Comparison of ENCODE assay signal across 8 mouse cellular contexts in genomic region chr10:117224102-117224990, GRCm38 (mm10). TPM values are rescaled to one million over a fixed set of nuclear protein-coding genes. Genes with fewer than 3 reads are reported as not detected.
DNase-seq lines count a peak whose midpoint lies in the region; ATAC-seq lines count a peak whose summit lies in the region.

Gene Yeats4 (minus strand): TSS chr10:117224507.

- no peaks in the 10 kb centered on the region for H3K9me3 ChIP-seq in hindbrain, embryonic 16.5 days (ENCODE audit: control insufficient read depth, low read length)

- H3K36me3 ChIP-seq in hindbrain, embryonic 16.5 days (ENCODE audit: control insufficient read depth, insufficient read depth, low read length): peaks cover 17% of the 10 kb centered on the region
- peaks cover 19% of the 10 kb centered on the region for H3K36me3 ChIP-seq in macrophage (ENCODE audit: inconsistent target)

- peak within 1 kb of the TSS; percentile 92 for H3K9ac ChIP-seq in hindbrain, embryonic 16.5 days (ENCODE audit: low read depth, low read length)

- H3K27me3 ChIP-seq in hindbrain, embryonic 16.5 days (replicated peaks; ENCODE audit: control insufficient read depth, insufficient read depth, low read length): no peaks in the 10 kb centered on the region

- WGBS in hindbrain, embryonic 16.5 days: 1% methylated on average over 59 of the region's 63 CpGs
- 2% methylated on average over 63 of the region's 63 CpGs for WGBS in macrophage (ENCODE audit: missing documents)

- DNase-seq in T-cell, adult 2 months (ENCODE audit: low spot score): peak; percentile 97
- DNase-seq in cerebellum, postnatal 36 days: peak; percentile 95 to 96
- DNase-seq in gastrocnemius, adult 18-20 months (ENCODE audit: low spot score): peak; percentile 93
- peak; percentile 92 to 94 for DNase-seq in left cerebral cortex, adult 18-20 months (ENCODE audit: low spot score in 2 of 2)
- peak; percentile 94 for DNase-seq in right cerebral cortex, adult 18-20 months
- peak; percentile 81 for DNase-seq in urinary bladder, postnatal 10 days (ENCODE audit: low spot score)

- peaks cover 10% of the 10 kb centered on the region for H3K4me1 ChIP-seq in hindbrain, embryonic 16.5 days (ENCODE audit: control insufficient read depth, insufficient read depth, low read depth, low read length)

- peak; percentile 96 for ATAC-seq in hindbrain, embryonic 16.5 days

- H3K27ac ChIP-seq in hindbrain, embryonic 16.5 days (ENCODE audit: low read depth, low read length): peak within 1 kb of the TSS; percentile 100
- H3K27ac ChIP-seq in macrophage: peak within 1 kb of the TSS; percentile 62

- H3K79me2 ChIP-seq in macrophage (ENCODE audit: inconsistent target): peaks cover 47% of the 10 kb centered on the region

- H3K4me2 ChIP-seq in hindbrain, embryonic 16.5 days (ENCODE audit: low read length): peak within 1 kb of the TSS; percentile 89

- peak within 1 kb of the TSS; percentile 77 for H3K4me3 ChIP-seq in hindbrain, embryonic 16.5 days (ENCODE audit: low read length)
- peak within 1 kb of the TSS; percentile 68 for H3K4me3 ChIP-seq in macrophage (ENCODE audit: inconsistent target)

RNA-seq across cellular contexts. Expression of gene Yeats4, which starts in this region (rescaled TPM):
- 10 to 100 TPM; 14.4 to 15.1 TPM for total RNA-seq in gastrocnemius, adult 18-20 months (2021)
- 82.9 and 83.3 TPM in 2 replicates for polyA plus RNA-seq in hindbrain, embryonic 16.5 days (2015; fragmentation: Nextera tagmentation; extraction: Ambion mirVana)
- total RNA-seq in left cerebral cortex, adult 18-20 months (2021): 10 to 100 TPM; 47.1 to 50.0 TPM
- total RNA-seq in macrophage (2018; cell fraction: chromatin; rRNA removed): 10 to 100 TPM in 25 of 26 experiments, 1 to 10 TPM in 1; 9.6 to 23.5 (median 14.8) TPM
- 10 to 100 TPM; 30.7 to 54.9 (median 39.1) TPM for total RNA-seq in macrophage (2018; cell fraction: cytosol; rRNA removed)
- 10 to 100 TPM; 16.0 to 33.8 (median 21.8) TPM for total RNA-seq in macrophage (2018; cell fraction: nucleus; rRNA removed)
- 55.6 to 78.5 TPM (median 58.7 TPM) in 3 replicates for polyA plus RNA-seq in macrophage (2018)

Comparison
In these comparisons a context has a peak if more than half of its experiments do, and no peak if none do; other contexts are left out.
1. Peak in every context shown above with its lines: DNase-seq, ATAC-seq, H3K4me3 ChIP-seq and H3K27ac ChIP-seq.